Mouse (Mus musculus) left cerebral cortex, adult 2 months (tissue): ENCODE data around the gene Abtb2. TPM values are rescaled to one million over a fixed set of nuclear protein-coding genes. Genes with fewer than 3 reads are reported as not detected.

Experiments used
- DNase-seq, 2 experiments: peaks; one replicate each; pipeline ENCODE4 v3.0.0; 2021 to 2022; ENCODE audit warnings: low spot score in 2 of 2, mixed read lengths in 1 of 2; ENCODE audit errors: extremely low spot score in 1 of 2
- H3K27ac ChIP-seq: fragments of 200-600 bp; 2 replicates; pipeline ENCODE4 v1.8.1; 2022
- H3K4me3 ChIP-seq: fragments of 200-600 bp; 2 replicates; pipeline ENCODE4 v1.8.1; 2022
- CTCF ChIP-seq: fragments of 200-600 bp; IDR thresholded peaks from 2 replicates; pipeline ENCODE4 v1.8.1; 2022; ENCODE audit warnings: antibody characterized with exemption, mild to moderate bottlenecking, moderate library complexity
- intact Hi-C: fragments of 180-260 bp; cut with DNase I; formaldehyde crosslinking; loops from one replicate; pipeline ENCODE4 v1.15.1; 2025
- total RNA-seq, 2 experiments: library from RNA; stranded (reverse); gene quantifications; 2 replicates each; pipeline ENCODE4 v1.2.3; 2021

Gene Abtb2
- total RNA-seq, 2 experiments from 2014 or later = 8.1 to 9.7 TPM

GRCm38 (mm10) chr2:103669561-103669960 is 103.5 kb downstream of the Abtb2 start:
- no peak for TF ChIP-seq CTCF
- Histone ChIP-seq H3K4me3 (no peak overlapping the region), H3K27ac (no peak overlapping the region)
- no peak for DNase-seq
- intact Hi-C loops = no loop called here

GRCm38 (mm10) chr2:103670276-103670680 is 104.2 kb downstream of the Abtb2 start:
- Histone ChIP-seq H3K4me3 (no peak overlapping the region), H3K27ac (no peak overlapping the region)
- intact Hi-C loops = no loop called here
- DNase-seq = peak; percentile 55 to 59
- no peak for TF ChIP-seq CTCF

- intact Hi-C loops = no loop called here
- no peak overlapping the region for H3K27ac ChIP-seq
- H3K4me3 ChIP-seq = no peak overlapping the region
- no peak for DNase-seq
- no peak for TF ChIP-seq CTCF
Observed at GRCm38 (mm10) chr2:103672573-103673119, 106.5 kb downstream of the Abtb2 start.

GRCm38 (mm10) chr2:103673609-103674008 is 107.5 kb downstream of the Abtb2 start:
- H3K27ac ChIP-seq = no peak overlapping the region
- TF ChIP-seq CTCF = no peak
- DNase-seq = no peak
- H3K4me3 ChIP-seq = no peak overlapping the region
- intact Hi-C loops = no loop called here

GRCm38 (mm10) chr2:103675391-103675790 is 109.3 kb downstream of the Abtb2 start:
- H3K4me3 ChIP-seq = no peak overlapping the region
- intact Hi-C loops = no loop called here
- TF ChIP-seq CTCF = no peak
- no peak overlapping the region for H3K27ac ChIP-seq
- DNase-seq = no peak

GRCm38 (mm10) chr2:103676808-103677207 is 110.7 kb downstream of the Abtb2 start:
- no peak overlapping the region for H3K4me3 ChIP-seq
- H3K27ac ChIP-seq = no peak overlapping the region
- intact Hi-C loops = no loop called here
- DNase-seq = no peak
- TF ChIP-seq CTCF = no peak

- H3K27ac ChIP-seq = no peak overlapping the region
- intact Hi-C loops = no loop called here
- DNase-seq = no peak
- no peak overlapping the region for H3K4me3 ChIP-seq
- TF ChIP-seq CTCF = no peak
Observed at GRCm38 (mm10) chr2:103677614-103678369, 111.7 kb downstream of the Abtb2 start.

GRCm38 (mm10) chr2:103678433-103678832 is 112.3 kb downstream of the Abtb2 start:
- DNase-seq = no peak
- no peak for TF ChIP-seq CTCF
- Histone ChIP-seq H3K27ac (no peak overlapping the region), H3K4me3 (no peak overlapping the region)
- intact Hi-C loops = no loop called here

- Histone ChIP-seq H3K27ac (no peak overlapping the region), H3K4me3 (no peak overlapping the region)
- no peak for TF ChIP-seq CTCF
- DNase-seq = no peak
- intact Hi-C loops = no loop called here
Observed at GRCm38 (mm10) chr2:103680364-103681110, 114.4 kb downstream of the Abtb2 start.

GRCm38 (mm10) chr2:103681149-103681548 is 115.0 kb downstream of the Abtb2 start:
- DNase-seq = no peak
- Histone ChIP-seq H3K27ac (no peak overlapping the region), H3K4me3 (no peak overlapping the region)
- intact Hi-C loops = no loop called here
- TF ChIP-seq CTCF = no peak

- no peak overlapping the region for H3K4me3 ChIP-seq
- intact Hi-C loops = no loop called here
- no peak for DNase-seq
- no peak for TF ChIP-seq CTCF
- no peak overlapping the region for H3K27ac ChIP-seq
Observed at GRCm38 (mm10) chr2:103682261-103682722, 116.2 kb downstream of the Abtb2 start.

GRCm38 (mm10) chr2:103682927-103683442 is 116.9 kb downstream of the Abtb2 start:
- H3K27ac ChIP-seq = no peak overlapping the region
- intact Hi-C loops = no loop called here
- H3K4me3 ChIP-seq = no peak overlapping the region
- no peak for TF ChIP-seq CTCF
- DNase-seq = no peak
